Mouse (Mus musculus) activated CD4-positive, CD25-positive, alpha-beta regulatory T cell, adult 4 months (primary cell): ENCODE measurements around the gene Mapk8ip3. TPM values are rescaled to one million over a fixed set of nuclear protein-coding genes. Genes with fewer than 3 reads are reported as not detected.

Experiments
- ATAC-seq: one replicate; pipeline ENCODE4 v1.8.0; 2017
- polyA plus RNA-seq, 2 experiments: library from polyadenylated mRNA; unstranded; fragments of 100-300 nt; shearing (Covaris generic); gene quantifications; one replicate each; pipeline ENCODE4 v1.2.1; 2017

Gene Mapk8ip3
- polyA plus RNA-seq, 2 experiments from 2014 or later, result 26.1 to 28.6 TPM

GRCm38 (mm10) chr17:24848600-24849031, 88.2 kb downstream of the Mapk8ip3 start:
- ATAC-seq, result no peak

GRCm38 (mm10) chr17:24847386-24847785, 89.4 kb downstream of the Mapk8ip3 start:
- ATAC-seq, result no peak

GRCm38 (mm10) chr17:24844525-24844924, 92.3 kb downstream of the Mapk8ip3 start:
- no peak for ATAC-seq

- no peak for ATAC-seq
These were observed 94.1 kb downstream of the Mapk8ip3 start for GRCm38 (mm10) chr17:24842631-24843030.

Other genes with a start within 250 kb of the Mapk8ip3 start
- 1 to 10 TPM in 1 of 2 experiments, under 1 TPM in 1; 0.43 to 1.2 TPM for gene Syngr3, start 247.0 kb downstream of the Mapk8ip3 start, polyA plus RNA-seq
- gene Gfer, start 240.8 kb downstream of the Mapk8ip3 start, polyA plus RNA-seq, result 10 to 100 TPM; 13.1 to 15.5 TPM
- 1 to 10 TPM; 1.4 to 1.5 TPM for gene Noxo1, start 240.7 kb downstream of the Mapk8ip3 start, polyA plus RNA-seq
- gene Tbl3, start 229.3 kb downstream of the Mapk8ip3 start, polyA plus RNA-seq, result 10 to 100 TPM; 23.6 to 46.2 TPM
- gene Rnf151, start 218.9 kb downstream of the Mapk8ip3 start, polyA plus RNA-seq, result not detected
- gene Rps2, start 218.9 kb downstream of the Mapk8ip3 start, polyA plus RNA-seq, result 1,000 to 10,000 TPM in 1 of 2 experiments, 100 to 1,000 TPM in 1; 537 to 1,178 TPM
- gene Ndufb10, start 212.5 kb downstream of the Mapk8ip3 start, polyA plus RNA-seq, result 100 to 1,000 TPM; 226 to 265 TPM
- not detected for gene Rpl3l, start 209.2 kb downstream of the Mapk8ip3 start, polyA plus RNA-seq
- 10 to 100 TPM; 33.5 to 39.9 TPM for gene Msrb1, start 200.3 kb downstream of the Mapk8ip3 start, polyA plus RNA-seq
- not detected for gene Hs3st6, start 184.0 kb downstream of the Mapk8ip3 start, polyA plus RNA-seq
- not detected for gene Meiob, start 132.7 kb downstream of the Mapk8ip3 start, polyA plus RNA-seq
- gene Hagh, start 96.8 kb downstream of the Mapk8ip3 start, polyA plus RNA-seq, result 10 to 100 TPM; 23.4 to 28.1 TPM
- 1 to 10 TPM; 1.1 to 2.9 TPM for gene Fahd1, start 86.6 kb downstream of the Mapk8ip3 start, polyA plus RNA-seq
- gene Igfals, start 71.0 kb downstream of the Mapk8ip3 start, polyA plus RNA-seq, result not detected
- gene Nubp2, start 50.6 kb downstream of the Mapk8ip3 start, polyA plus RNA-seq, result 100 to 1,000 TPM in 1 of 2 experiments, 10 to 100 TPM in 1; 88.6 to 103 TPM
- gene Spsb3, start 50.3 kb downstream of the Mapk8ip3 start, polyA plus RNA-seq, result 10 to 100 TPM; 38.5 to 50.9 TPM
- gene Eme2, start 41.9 kb downstream of the Mapk8ip3 start, polyA plus RNA-seq, result 10 to 100 TPM; 12.8 to 26.0 TPM
- gene Mrps34, start 41.9 kb downstream of the Mapk8ip3 start, polyA plus RNA-seq, result 10 to 100 TPM; 77.7 to 87.5 TPM
- 10 to 100 TPM; 51.5 to 53.2 TPM for gene Nme3, start 40.5 kb downstream of the Mapk8ip3 start, polyA plus RNA-seq
- 10 to 100 TPM; 27.9 to 35.8 TPM for gene Jpt2, start 23.7 kb upstream of the Mapk8ip3 start, polyA plus RNA-seq
- gene Cramp1l, start 78.8 kb upstream of the Mapk8ip3 start, polyA plus RNA-seq, result 10 to 100 TPM; 12.6 to 17.1 TPM
- gene Ift140, start 79.1 kb upstream of the Mapk8ip3 start, polyA plus RNA-seq, result 10 to 100 TPM; 14.5 TPM
- under 1 TPM in 1 of 2 experiments, not detected in 1; 0.63 TPM for gene Tmem204, start 146.6 kb upstream of the Mapk8ip3 start, polyA plus RNA-seq
- 10 to 100 TPM; 16.8 to 18.7 TPM for gene Telo2, start 179.0 kb upstream of the Mapk8ip3 start, polyA plus RNA-seq
- gene Ptx4, start 183.8 kb upstream of the Mapk8ip3 start, polyA plus RNA-seq, result not detected
- 10 to 100 TPM; 15.4 to 16.8 TPM for gene Clcn7, start 196.4 kb upstream of the Mapk8ip3 start, polyA plus RNA-seq
- not detected for gene Ccdc154, start 225.5 kb upstream of the Mapk8ip3 start, polyA plus RNA-seq
- gene Gm38655, start 238.5 kb upstream of the Mapk8ip3 start, polyA plus RNA-seq, result not detected
- gene BC003965, start 247.6 kb upstream of the Mapk8ip3 start, polyA plus RNA-seq, result 10 to 100 TPM; 13.1 to 14.3 TPM